Mouse (Mus musculus) heart, embryonic 14.5 days (tissue): ENCODE data around the gene Ralgps1. TPM values are rescaled to one million over a fixed set of nuclear protein-coding genes. Genes with fewer than 3 reads are reported as not detected.
"Not testable (repeated sequence)": the region's sequence is repeated elsewhere in the genome, so short reads cannot be mapped to it uniquely, and the experiment has no call there.

Experiments
- ATAC-seq: fragments of 200-750 bp; cut with Nextera tagmentation; 2 replicates; pipeline ENCODE4 v1.8.0; 2017; ENCODE audit warnings: low read depth, moderate TSS enrichment; ENCODE audit not compliant: insufficient number of reproducible peaks, insufficient read depth, low FRiP score
- H3K27ac ChIP-seq, 2 experiments: fragments of 200-500 bp in 1 of 2; fragments of 300-500 bp in 1 of 2; sonication (generic) in 1 of 2; replicated peaks in 1 of 2; 2 replicates each; pipeline ENCODE4 v1.5.1; 2012 to 2014; ENCODE audit warnings: low read depth in 2 of 2, low read length in 2 of 2, control low read depth in 1 of 2, mild to moderate bottlenecking in 1 of 2, mixed read lengths in 1 of 2; ENCODE audit not compliant: control insufficient read depth in 1 of 2, insufficient read depth in 1 of 2
- H3K27me3 ChIP-seq: fragments of 300-500 bp; sonication (generic); 2 replicates; pipeline ENCODE4 v1.6.1; 2014; ENCODE audit warnings: mild to moderate bottlenecking, low read length, control low read depth; ENCODE audit not compliant: control insufficient read depth, insufficient read depth
- H3K36me3 ChIP-seq: fragments of 300-500 bp; sonication (generic); 2 replicates; pipeline ENCODE4 v1.6.1; 2014; ENCODE audit warnings: mild to moderate bottlenecking, control low read depth, low read length, mixed read lengths; ENCODE audit not compliant: control insufficient read depth, insufficient read depth
- H3K4me1 ChIP-seq, 2 experiments: fragments of 200-500 bp in 1 of 2; fragments of 300-500 bp in 1 of 2; sonication (generic) in 1 of 2; 2 replicates each; pipeline ENCODE4 v1.6.1; 2012 to 2014; ENCODE audit warnings: low read length in 2 of 2, control low read depth in 1 of 2, mixed read lengths in 1 of 2; ENCODE audit not compliant: control insufficient read depth in 2 of 2, insufficient read depth in 2 of 2
- H3K4me2 ChIP-seq: fragments of 300-500 bp; sonication (generic); 2 replicates; pipeline ENCODE4 v1.6.1; 2014; ENCODE audit warnings: mild to moderate bottlenecking, low read length
- H3K4me3 ChIP-seq, 2 experiments: fragments of 200-500 bp in 1 of 2; fragments of 300-500 bp in 1 of 2; sonication (generic) in 1 of 2; 2 replicates each; pipeline ENCODE4 v1.5.1; 2012 to 2014; ENCODE audit warnings: low read length in 2 of 2, mild to moderate bottlenecking in 2 of 2, control low read depth in 1 of 2, low read depth in 1 of 2, moderate library complexity in 1 of 2; ENCODE audit not compliant: control insufficient read depth in 1 of 2, insufficient read depth in 1 of 2
- H3K9ac ChIP-seq: fragments of 300-500 bp; sonication (generic); 2 replicates; pipeline ENCODE4 v1.6.1; 2014; ENCODE audit warnings: mild to moderate bottlenecking, low read length
- H3K9me3 ChIP-seq: fragments of 300-500 bp; sonication (generic); 2 replicates; pipeline ENCODE4 v1.6.1; 2016; ENCODE audit warnings: low read length, control low read depth; ENCODE audit not compliant: control insufficient read depth
- WGBS: fragments of 180-500 bp; shearing (Covaris S2); extraction: QIAGEN DNeasy Blood & Tissue Kit; methylation state at CpG from one replicate; pipeline ENCODE4 v1.1.7; 2014; 5-methylcytosine and 5-hydroxymethylcytosine counted together
- polyA plus RNA-seq: library from polyadenylated mRNA; unstranded; fragments of >200 nt; fragmentation: Nextera tagmentation; extraction: Ambion mirVana; gene quantifications from 2 replicates; pipeline ENCODE4 v1.2.1, GENCODE M21; 2014

Gene Ralgps1
- polyA plus RNA-seq, 1 experiment from 2014 or later, result 6.7 TPM

GRCm38 (mm10) chr2:33342148-33342547, 29.1 kb downstream of the Ralgps1 start:
- Histone ChIP-seq H3K4me3 (no peak overlapping the region), H3K27me3 (no peaks in the 10 kb centered on the region), H3K9me3 (no peaks in the 10 kb centered on the region), H3K4me2 (no peak overlapping the region), H3K4me1 (peaks cover 17 to 25% of the 10 kb centered on the region in 2 experiments), H3K27ac (no peak overlapping the region), H3K36me3 (0 out of 2 replicates have a peak, but pooled peaks cover 4% of the 10 kb centered on the region), H3K9ac (no peak overlapping the region)
- WGBS, result 76% methylated on average over 4 of the region's 4 CpGs
- no peak for ATAC-seq

GRCm38 (mm10) chr2:33335789-33336188, 35.5 kb downstream of the Ralgps1 start:
- no peak for ATAC-seq
- Histone ChIP-seq H3K27me3 (no peaks in the 10 kb centered on the region), H3K9ac (no peak overlapping the region), H3K36me3 (peaks cover 15% of the 10 kb centered on the region; the same call in 1 of the 2 replicates), H3K9me3 (peaks cover 6% of the 10 kb centered on the region; the same call in 1 of the 2 replicates), H3K27ac (no peak overlapping the region), H3K4me2 (no peak overlapping the region), H3K4me3 (no peak overlapping the region), H3K4me1 (no peaks in the 10 kb centered on the region)

- no peak for ATAC-seq
- no peak overlapping the region for H3K27ac ChIP-seq
- H3K9ac ChIP-seq, result no peak overlapping the region
- H3K4me3 ChIP-seq, result no peak overlapping the region
- WGBS, result 86% methylated on average over 2 of the region's 3 CpGs
- H3K4me2 ChIP-seq, result no peak overlapping the region
- no peaks in the 10 kb centered on the region for H3K9me3 ChIP-seq
- peaks cover 0 to 5% of the 10 kb centered on the region in 2 experiments; a peak in 2 of 4 replicates for H3K4me1 ChIP-seq
- H3K27me3 ChIP-seq, result no peaks in the 10 kb centered on the region
- H3K36me3 ChIP-seq, result no peaks in the 10 kb centered on the region
Observed at GRCm38 (mm10) chr2:33329622-33330021, 41.7 kb downstream of the Ralgps1 start.

GRCm38 (mm10) chr2:33328941-33329340, 42.3 kb downstream of the Ralgps1 start:
- ATAC-seq, result no peak
- Histone ChIP-seq H3K9me3 (no peaks in the 10 kb centered on the region), H3K4me1 (peaks cover 0 to 5% of the 10 kb centered on the region in 2 experiments; a peak in 2 of 4 replicates), H3K4me2 (no peak overlapping the region), H3K27me3 (no peaks in the 10 kb centered on the region), H3K9ac (no peak overlapping the region), H3K4me3 (no peak overlapping the region), H3K36me3 (no peaks in the 10 kb centered on the region), H3K27ac (no peak overlapping the region)
- 75% methylated on average over 1 of the region's 1 CpGs for WGBS

GRCm38 (mm10) chr2:33325359-33325758, 45.9 kb downstream of the Ralgps1 start:
- Histone ChIP-seq H3K4me1 (peaks cover 4 to 9% of the 10 kb centered on the region in 2 experiments), H3K9me3 (no peaks in the 10 kb centered on the region), H3K27me3 (no peaks in the 10 kb centered on the region), H3K36me3 (no peaks in the 10 kb centered on the region), H3K9ac (no peak overlapping the region), H3K4me3 (no peak overlapping the region), H3K4me2 (no peak overlapping the region), H3K27ac (no peak overlapping the region)
- no peak for ATAC-seq
- 67% methylated on average over 3 of the region's 3 CpGs for WGBS

GRCm38 (mm10) chr2:33323799-33324595, 47.3 kb downstream of the Ralgps1 start:
- H3K27me3 ChIP-seq, result no peaks in the 10 kb centered on the region
- no peak for ATAC-seq
- no peak overlapping the region for H3K27ac ChIP-seq
- H3K9me3 ChIP-seq, result no peaks in the 10 kb centered on the region
- no peaks in the 10 kb centered on the region for H3K36me3 ChIP-seq
- peaks cover 8 to 20% of the 10 kb centered on the region in 2 experiments for H3K4me1 ChIP-seq
- H3K4me2 ChIP-seq, result no peak overlapping the region
- WGBS, result 68% methylated on average over 8 of the region's 8 CpGs
- no peak overlapping the region for H3K9ac ChIP-seq
- H3K4me3 ChIP-seq, result no peak overlapping the region

- ATAC-seq, result 0 out of 2 replicates have a peak, but pooled peaks have one; percentile 28
- H3K9me3 ChIP-seq, H3K27ac ChIP-seq, H3K4me3 ChIP-seq, H3K36me3 ChIP-seq, H3K4me2 ChIP-seq, H3K9ac ChIP-seq, H3K27me3 ChIP-seq: not testable (repeated sequence)
- peaks cover 17 to 29% of the 10 kb centered on the region in 2 experiments for H3K4me1 ChIP-seq
- WGBS, result 83% methylated on average over 9 of the region's 9 CpGs
Observed at GRCm38 (mm10) chr2:33323043-33323625, 48.2 kb downstream of the Ralgps1 start.
